Mouse (Mus musculus) adrenal gland, postnatal 14 days (tissue): Measurements from ENCODE around the gene Smg1. TPM values are rescaled to one million over a fixed set of nuclear protein-coding genes. Genes with fewer than 3 reads are reported as not detected.

Experiments used
- DNase-seq: peaks from one replicate; pipeline ENCODE4 v3.0.0; 2021; ENCODE audit warnings: mixed read lengths
- total RNA-seq: library from RNA; stranded (reverse); gene quantifications from 2 replicates; pipeline ENCODE4 v1.2.3, GENCODE M21; 2021

The Smg1 gene
- total RNA-seq, 1 experiment from 2014 or later, result 43.5 TPM

DNA sequence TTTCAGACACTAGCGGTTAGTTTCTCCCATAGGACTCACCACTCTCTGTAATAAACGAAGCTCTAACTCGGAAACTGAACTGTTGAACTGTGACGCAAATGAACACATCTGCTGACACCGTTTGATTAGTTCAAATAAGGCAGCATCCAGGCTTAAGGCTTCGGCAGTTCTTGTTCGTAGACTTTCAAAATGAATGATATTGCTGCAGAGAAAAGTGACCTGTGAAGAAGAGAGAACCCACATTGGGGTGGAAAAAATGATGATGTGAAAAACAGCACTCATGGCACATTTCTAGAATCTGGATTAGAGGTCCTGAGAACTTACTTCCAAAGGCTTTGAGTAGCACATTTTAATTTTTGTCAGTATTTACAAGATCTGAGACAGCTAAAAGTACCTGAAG is 102.2 kb downstream of the Smg1 start:
- no peak for DNase-seq

DNA sequence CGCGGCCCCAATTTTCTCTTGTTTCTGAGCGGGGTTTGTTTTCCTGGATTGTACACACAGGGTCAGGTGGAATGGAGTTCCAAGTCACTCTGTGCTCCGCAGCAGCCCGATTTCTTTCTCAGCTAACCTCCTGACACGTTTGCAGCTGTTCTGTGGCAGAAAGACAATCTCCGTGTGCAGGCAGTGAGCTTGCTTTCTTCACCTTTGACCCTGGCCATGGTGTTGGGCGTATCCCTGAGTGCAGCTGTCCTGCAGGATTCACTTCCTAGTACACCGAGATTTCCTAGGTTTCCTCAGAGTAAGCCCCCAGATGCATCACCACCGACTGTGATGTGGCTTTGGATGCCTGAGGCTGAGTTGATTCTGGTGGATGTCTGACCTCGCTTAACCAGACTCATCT is 108.3 kb downstream of the Smg1 start:
- no peak for DNase-seq

DNA sequence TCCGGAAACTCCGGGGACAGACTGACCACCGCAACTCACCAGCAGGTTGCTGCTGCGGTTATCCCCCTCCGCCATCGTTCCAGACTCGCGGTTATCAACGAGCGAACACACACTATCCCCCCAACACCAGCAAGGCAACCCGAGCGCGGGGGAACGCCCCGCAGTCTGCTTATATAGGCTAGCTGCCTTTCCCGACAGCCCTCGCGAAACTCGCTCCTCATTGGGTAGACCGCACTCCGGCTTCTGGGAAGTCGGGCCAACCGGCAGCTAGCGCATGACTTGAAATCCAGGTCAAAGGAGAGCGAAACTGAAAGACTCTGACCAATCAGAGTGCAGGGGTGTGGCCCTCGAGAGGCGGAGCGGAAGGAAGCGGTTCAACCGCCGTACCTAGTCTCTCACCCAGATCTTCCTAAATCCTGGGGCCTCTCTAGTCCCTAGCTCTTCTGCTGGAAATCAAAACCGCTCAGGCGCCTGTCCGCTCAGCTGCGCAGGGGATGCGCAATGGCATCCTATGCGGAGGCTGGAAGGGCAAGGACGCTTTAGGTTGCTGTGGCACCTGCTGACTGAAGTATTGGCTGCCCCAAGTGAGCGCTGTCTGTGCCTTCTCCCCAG is 113.9 kb downstream of the Smg1 start, which contains the start of gene Arl6ip1:
Arl6ip1 (minus strand) TSS at position 233 of the 612 bp plus-strand sequence.
- DNase-seq, result peak; percentile 99

DNA sequence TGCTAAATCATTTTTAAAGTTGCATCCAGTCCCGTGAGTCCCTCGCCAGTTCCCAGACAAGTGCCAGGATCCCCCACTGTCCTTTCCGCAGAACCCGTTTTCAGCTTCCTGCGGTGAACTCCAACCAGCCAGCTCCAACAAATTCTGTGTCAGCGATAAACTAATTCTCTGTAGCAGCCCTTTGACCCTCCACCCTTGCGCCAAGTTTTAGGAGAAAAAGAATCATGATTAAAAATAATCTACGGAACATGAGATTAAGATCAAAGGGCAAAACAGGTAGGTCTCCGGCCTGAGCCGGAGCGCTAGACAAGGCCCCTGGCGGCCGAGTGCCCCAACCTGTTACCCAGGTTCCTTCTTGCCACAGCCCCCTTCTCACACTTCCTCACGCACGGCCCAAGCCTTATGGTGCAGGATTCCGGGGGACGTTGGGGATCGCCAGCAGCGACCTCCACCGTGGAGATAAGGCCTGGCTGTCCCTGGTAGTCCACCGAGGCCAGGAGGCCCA is 114.5 kb downstream of the Smg1 start:
- peak; percentile 47 for DNase-seq

DNA sequence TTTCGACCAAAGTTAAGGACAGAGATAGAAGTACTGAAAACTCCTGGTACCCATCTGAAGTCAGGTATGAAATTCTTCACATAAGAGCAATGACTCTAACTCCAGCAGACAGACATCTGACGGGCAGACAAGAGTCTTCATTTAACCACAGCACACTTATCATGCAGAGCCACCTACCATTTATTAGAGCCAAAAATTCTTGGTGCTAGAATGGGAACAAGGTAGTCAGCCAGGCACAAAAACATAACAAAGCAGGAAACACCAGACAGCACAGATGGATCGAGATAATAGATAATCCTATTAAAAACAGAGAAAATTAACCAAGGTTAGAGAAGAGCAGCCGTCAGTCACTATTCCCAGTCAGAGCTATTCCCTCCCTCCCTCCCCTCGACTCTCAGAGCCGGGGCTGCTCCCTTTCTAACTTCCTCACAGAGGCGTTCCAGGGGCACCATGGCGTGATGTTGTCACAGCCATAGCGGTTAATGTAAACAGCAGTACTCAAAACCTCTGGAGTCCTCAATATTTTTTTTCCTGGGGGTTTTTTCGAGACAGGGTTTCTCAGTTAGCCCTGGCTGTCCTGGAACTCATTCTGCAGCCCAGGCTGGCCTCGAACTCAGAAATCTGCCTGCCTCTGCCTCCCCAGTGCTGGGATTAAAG is 117.1 kb downstream of the Smg1 start:
- no peak for DNase-seq

DNA sequence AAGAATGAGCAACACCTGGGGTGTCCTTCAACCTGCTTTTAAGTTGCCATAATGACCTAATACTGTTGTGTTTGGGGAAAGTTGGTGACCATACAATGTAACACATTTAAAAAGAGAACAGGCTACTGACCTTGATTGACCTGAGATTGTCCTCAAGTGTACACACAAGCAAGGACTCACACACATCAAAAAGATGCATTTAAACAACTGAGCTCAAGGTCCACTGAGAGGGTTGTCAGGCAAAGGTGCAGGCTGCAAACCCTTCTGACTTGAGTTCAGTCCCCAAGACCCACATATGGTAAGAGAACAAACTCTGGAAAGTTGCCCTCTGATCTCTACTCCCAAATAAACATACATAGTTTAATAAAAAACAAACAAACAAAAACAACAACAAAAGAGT is 117.7 kb downstream of the Smg1 start:
- DNase-seq, result no peak

DNA sequence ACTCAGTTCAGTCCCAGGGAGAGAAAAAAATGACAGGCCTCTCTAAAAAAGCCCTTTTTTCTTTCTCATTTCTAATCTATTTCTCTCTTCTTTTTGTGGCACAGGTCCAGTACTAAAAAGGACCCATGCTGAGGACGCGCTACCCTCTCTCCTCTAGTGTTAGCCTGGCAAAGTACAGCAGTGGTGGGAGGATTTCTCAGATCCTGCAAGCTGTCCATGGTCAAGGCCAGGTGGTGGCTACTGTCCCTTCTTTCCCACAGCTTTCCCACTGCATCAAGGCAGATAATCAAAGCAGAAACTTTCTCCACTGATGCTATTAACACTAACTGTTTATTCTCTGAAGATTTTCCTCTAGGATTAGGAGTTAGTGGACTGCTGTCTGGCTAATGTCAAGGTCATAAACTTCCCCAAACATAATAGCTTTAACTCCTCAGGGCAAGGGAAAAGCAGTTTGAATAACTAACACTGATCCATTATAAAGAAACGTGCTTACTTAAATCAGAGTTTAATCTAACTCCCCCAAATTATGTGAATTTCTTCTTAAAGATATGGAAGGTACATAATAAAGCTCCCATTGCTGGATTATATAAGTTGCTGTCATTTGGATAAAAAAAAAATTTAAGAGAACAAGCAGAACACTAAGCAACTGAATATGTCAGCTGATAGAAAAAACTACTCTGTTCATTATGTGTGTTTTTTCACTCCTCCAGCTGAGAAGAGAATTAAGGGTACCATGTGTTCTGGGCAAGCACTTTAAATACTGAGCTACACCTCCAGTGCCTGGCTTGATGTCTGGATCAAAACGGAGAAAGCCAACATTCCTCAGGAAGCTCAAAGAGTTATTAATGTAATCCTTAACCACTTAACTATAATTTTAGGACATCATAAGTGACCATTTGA is 119.7 kb downstream of the Smg1 start:
- peak; percentile 49 for DNase-seq

DNA sequence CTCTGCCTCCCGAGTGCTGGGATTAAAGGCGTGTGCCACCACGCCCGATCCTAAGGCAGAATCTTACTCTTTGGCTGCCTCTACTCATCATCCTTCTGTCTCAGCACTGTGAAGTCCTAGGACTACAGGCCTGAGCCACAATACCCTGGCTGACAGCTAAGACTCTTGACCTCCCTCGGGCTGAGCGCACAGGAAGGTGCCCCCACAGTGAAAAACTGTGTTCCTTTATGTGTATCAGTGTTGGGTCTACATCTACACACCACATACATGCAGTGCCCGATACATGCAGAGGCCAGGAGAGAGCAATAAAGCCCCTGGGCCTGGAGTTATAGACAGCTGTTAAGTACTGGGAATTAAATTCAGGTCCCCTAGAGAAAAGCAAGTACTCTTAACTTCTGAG is 121.2 kb downstream of the Smg1 start:
- no peak for DNase-seq

DNA sequence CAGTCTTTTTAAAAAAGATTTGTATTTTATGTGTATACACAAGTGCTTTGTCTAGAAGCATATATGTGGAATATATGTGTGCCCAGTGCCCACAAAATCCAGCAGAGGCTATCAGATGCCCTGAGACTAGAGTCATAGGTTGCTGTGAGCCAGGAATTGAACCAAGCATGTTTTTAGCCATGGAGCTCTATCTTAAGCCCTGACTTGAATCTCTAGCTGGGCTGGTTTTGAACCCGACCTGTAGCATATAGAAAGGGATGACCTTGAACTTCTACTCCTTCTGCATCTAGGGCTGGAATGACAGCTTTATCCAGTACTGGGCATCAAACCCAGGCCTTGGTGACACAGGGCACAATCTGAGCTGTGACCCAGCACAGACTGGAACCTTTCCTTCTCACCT is 122.8 kb downstream of the Smg1 start:
- DNase-seq, result no peak

DNA sequence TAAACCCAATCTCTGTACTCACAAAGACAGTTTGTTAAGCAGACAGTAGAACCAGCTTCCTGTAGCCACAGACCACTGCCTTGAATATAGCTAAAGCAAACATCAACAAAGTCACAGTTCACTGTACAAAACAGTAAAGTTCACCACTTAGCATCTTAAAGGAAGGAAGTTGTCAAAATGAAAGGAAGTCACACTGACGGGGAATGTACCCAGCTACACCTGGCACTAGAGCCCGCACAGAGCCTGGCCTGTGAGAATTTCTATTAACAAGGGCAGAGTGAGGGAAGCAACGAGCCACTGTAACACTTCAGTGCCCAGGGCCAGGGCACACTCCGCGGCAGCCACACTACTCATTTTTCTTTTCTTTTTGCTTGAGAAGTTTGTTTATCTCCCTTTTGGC is 123.5 kb downstream of the Smg1 start:
- peak; percentile 49 for DNase-seq

DNA sequence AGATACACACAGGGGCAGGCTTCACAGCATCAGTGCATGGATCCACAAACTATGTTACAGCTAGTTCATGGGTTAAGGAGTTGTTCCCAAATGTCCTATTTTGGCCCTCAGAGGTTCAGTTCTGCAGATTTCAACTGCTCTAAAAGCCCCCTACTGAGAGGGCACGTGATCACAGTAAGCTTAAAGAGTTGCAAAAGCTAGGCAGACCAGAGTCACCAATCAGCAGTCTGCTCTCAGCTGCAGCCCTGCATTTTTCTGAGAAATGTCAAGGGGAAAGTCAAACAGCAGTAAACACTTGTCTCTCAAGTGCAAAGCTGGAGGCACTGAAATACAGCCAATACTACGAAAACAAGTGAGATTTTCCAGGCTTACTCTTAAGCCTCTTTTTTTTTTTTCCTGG is 124.3 kb downstream of the Smg1 start:
- DNase-seq, result peak; percentile 61

DNA sequence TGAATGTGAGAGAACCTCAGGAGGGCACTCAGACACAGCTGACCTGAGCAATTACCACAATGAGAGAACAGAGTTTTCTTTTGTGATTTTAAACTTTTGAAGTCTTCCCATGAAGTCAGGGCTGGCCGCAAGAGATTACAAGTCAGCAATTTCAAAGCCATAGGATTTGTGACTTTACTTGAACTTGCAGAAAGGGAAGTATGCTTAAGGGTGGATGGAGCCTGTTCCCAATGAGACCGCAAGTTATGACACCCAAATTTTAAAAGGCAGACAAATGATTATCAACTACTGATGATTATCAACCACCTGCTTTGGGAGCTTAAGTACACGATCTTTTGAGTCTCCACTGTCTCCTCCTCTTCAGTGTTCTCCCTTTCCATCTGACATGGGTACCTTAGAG is 125.0 kb downstream of the Smg1 start:
- DNase-seq, result no peak

DNA sequence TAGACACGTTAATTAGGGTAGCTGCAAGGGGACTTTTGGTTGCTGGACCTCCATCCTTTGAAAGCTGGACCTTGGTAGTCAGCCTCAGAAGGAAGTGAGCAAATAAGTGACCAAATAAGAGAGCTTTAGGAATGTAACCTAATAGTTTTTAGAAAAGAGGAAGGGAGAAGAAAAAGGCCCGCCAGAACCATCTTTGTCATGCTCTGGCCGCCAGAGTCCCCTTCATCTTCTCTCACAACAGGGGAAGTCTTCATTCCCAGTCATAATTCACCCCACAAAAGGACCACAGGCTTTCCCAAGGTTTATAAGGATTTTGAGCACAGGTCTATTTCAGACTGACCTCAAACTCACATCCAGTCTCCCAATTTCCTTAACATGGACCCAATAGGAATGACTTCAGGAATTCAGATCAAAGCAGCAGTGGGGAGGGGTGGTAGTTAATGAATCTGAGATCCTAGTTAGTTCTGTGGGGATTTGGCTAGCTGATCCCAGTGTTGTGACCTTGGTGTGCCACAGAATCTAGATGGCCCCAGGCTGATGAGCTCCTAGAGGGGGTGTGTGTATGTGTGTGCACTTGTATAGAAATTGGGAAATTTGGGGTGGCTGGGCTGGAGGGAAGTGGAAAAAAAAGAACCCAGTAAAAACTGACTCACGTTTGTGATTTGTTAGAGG is 125.8 kb downstream of the Smg1 start:
- DNase-seq, result no peak

DNA sequence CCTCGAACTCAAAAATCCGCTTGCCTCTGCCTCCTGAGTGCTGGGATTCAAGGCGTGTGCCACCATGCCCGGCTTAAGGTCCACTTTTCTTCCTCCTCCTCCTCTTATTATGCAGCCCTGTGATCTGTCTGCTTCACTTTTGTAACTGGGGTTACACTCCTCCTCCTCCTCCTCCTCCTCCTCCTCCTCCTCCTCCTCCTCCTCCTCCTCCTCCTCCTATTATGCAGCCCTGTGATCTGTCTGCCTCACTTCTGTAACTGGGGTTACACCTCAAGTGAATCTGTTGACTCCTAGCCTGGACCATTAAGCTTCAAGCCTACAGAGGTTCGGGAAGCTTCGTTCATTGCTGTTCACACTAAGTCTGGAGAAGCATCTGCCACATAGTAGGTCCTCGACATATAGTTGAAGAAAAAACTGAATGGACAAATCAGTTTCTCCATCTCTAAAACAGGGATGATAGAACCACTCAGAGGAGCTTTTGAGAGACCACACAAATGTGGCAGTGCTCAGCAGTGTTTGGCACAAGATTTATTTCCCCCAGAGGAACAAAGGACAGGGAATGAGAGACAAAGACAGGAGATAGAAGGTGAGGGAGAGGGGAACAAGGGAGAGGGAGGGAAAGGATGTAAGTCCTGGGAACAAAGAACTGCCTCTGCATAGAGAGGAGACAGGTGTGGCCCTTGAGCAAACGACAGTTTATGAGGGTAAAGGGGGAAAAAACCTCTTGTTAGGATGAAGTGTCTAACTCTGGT is 126.5 kb downstream of the Smg1 start:
- no peak for DNase-seq

DNA sequence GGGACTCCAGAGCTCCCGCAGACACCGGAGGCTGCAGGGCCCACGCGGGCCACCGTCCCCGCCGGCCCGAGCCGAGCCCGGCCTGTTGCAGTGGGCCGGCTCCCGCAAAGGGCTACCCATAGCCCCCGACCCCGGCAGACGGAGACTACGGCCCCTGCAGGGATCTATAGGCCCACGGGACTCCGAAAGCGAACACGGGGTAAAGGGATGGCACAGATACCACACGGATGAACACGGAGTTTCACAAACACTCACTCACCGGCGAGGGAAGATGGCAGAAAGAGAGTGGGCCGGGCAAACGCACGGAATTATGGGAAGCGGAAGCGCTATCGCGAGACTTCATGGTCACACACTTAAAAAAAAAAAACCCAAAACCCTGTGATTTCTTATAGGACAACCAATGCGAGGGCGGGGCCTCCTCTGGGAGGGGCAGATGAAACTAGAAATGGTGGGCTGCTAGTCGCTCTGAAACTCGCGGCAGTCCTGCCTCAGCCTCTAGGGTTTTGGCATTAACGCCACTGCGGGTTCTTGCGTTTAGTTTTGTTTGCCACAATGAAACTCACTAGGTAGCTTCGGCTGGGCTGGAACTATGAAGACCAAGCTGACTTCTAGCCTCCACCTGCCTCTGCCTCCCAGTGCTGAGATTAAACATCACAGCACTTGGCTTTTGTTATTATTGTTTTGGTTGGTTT is 127.4 kb downstream of the Smg1 start, which contains the start of gene Rps15a:
Rps15a (minus strand) TSS at position 312 of the 692 bp plus-strand sequence.
- peak; percentile 96 for DNase-seq

DNA sequence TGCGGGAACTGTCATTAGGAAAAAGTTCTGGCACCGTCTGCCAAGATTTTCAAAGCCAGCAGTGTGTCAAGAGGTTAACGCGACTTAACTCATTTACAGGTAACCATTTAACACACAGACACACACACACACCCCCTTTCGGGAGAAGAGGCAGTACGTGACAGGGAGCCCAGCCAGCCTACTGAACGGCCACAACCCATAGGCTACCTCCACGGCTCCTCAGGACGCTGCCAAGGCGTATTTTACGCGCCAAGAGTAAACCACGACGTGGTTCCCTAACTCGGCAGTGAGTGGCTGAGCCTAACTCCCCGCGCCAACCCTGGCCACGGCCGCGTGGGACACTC is 128.0 kb downstream of the Smg1 start:
- DNase-seq, result no peak

DNA sequence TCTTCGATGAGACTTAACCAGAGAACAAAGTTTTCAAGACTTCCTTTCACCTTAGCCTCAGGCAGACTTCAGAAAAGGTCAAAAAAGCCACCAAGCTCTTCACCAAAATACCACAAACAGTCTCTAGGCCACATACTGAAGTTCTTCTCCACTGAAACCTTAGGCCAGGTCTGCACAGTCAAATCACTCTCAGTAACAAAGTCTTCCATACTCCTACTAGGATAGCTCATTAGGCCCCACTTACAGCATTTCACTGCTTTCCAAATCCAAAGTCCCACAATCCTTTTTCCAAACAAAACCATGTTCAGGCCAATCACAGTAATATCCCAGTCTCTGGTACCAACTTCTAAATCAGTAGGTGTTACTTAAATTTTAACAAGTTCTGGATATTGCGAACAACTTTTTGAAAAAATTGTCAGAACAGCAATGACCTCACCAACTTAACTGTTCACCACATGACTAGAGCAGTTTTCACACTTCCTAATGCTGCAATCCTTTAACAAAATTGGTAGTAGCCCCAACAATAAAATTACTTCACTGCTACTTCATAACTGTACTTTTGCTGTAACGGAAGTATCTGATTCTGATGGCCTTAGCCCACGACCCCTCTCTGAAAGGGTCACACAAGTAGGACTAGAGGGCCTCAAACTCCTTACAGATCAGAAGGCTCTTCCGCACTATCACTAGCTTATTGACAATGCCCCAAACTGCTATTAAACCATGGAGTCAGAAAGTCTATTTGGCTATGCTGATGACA is 129.8 kb downstream of the Smg1 start:
- DNase-seq, result no peak

DNA sequence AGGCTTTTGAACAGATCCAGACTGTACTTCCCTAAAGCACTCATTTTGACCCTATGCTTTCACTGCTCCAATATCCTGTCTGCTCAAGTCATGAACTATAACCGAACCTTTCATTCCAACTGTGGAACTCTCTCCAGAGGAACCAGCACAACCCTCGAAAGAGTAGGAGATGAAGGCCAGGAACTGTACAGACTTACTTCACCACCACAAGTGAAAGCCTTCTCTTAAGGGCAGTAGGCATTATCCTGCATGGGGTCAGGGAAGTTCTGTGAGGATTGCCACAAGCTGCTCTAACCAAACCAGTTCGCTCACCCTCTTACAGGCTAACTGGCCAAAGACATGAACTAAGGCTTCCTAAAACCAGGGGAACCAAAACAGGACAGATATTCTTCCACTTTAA is 132.3 kb downstream of the Smg1 start:
- no peak for DNase-seq

DNA sequence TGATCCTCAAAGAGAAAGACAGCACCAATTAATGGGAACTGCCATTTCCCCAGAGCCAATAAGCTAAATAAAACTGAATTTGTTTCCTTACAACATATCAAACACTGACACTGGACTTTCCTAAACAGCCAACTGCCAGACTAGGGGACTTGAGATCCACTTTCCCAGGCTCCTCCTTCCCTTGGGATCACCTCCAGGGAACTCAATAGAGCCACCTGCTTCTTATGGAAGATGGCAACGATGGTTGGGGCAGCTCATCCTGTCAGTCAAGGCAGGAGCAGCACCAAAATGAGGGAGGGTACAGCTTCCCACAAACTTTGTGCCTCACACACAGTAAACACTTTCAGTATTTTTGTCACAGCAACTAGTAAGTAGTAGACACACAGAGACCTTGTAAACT is 135.8 kb downstream of the Smg1 start:
- no peak for DNase-seq

DNA sequence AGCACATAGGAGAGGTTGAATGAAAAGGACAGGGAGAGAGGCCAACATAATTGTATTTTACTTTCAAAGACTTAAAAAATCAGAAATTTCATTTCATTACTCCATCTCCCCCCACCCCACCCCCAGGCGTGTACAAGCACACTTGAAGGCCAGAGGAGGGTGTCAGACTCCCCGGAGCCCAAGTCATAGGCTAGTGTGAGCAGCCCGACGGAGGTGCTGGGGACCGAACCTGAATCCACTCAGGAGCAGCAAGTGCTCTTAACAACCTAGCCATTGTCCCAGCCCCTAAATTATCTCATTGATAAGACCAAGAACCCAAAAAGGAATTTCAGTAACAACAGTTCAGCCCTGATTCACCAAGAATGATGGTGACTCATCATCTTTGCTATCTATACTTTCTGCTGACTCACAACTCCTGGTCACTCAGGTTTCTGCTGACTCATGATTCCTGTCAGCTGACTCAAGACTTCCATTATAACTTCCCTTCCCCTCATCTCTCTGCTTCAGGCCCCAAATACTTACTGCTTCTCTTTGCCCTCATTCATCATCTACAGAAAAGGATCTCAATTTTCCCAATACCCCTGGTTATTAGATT is 138.9 kb downstream of the Smg1 start:
- peak; percentile 45 for DNase-seq
